Mouse (Mus musculus) layer of hippocampus, adult 2 months (tissue): Measurements from ENCODE around the gene RPS10-NUDT3. TPM values are rescaled to one million over a fixed set of nuclear protein-coding genes. Genes with fewer than 3 reads are reported as not detected.

Source experiments
- DNase-seq, 2 experiments: peaks; one replicate each; pipeline ENCODE4 v3.0.0; 2022; ENCODE audit warnings: low spot score in 2 of 2
- H3K27ac ChIP-seq: fragments of 200-600 bp; 2 replicates; pipeline ENCODE4 v1.8.1; 2022
- H3K4me3 ChIP-seq: fragments of 200-600 bp; 2 replicates; pipeline ENCODE4 v1.8.1; 2022; ENCODE audit warnings: mild to moderate bottlenecking
- CTCF ChIP-seq: fragments of 200-600 bp; conservative IDR thresholded peaks from 2 replicates; pipeline ENCODE4 v1.8.1; 2022; ENCODE audit warnings: antibody characterized with exemption, mild to moderate bottlenecking, moderate library complexity
- total RNA-seq, 2 experiments: library from RNA; stranded (reverse); gene quantifications; 2 replicates each; pipeline ENCODE4 v1.2.3; 2021

The RPS10-NUDT3 gene
- total RNA-seq, 2 experiments from 2014 or later, result not detected

GRCm38 (mm10) chr17:27559596-27559995, 75.4 kb downstream of the RPS10-NUDT3 start:
- no peak for TF ChIP-seq CTCF
- no peak for DNase-seq
- no peak overlapping the region for H3K27ac ChIP-seq
- no peak overlapping the region for H3K4me3 ChIP-seq

- no peak for TF ChIP-seq CTCF
- H3K27ac ChIP-seq, result no peak overlapping the region
- DNase-seq, result no peak
- H3K4me3 ChIP-seq, result no peak overlapping the region
These were observed 76.2 kb downstream of the RPS10-NUDT3 start for GRCm38 (mm10) chr17:27558845-27559244.

GRCm38 (mm10) chr17:27557927-27558661, 76.9 kb downstream of the RPS10-NUDT3 start:
- Histone ChIP-seq H3K27ac (no peak overlapping the region; the same call in 1 of the 2 replicates), H3K4me3 (peak overlapping the region; percentile 93)

GRCm38 (mm10) chr17:27557181-27557926, 77.7 kb downstream of the RPS10-NUDT3 start:
- no peak for DNase-seq
- TF ChIP-seq CTCF, result peak; percentile 32; the same call in 1 of the 2 replicates
- H3K4me3 ChIP-seq, result peak overlapping the region; percentile 93
- H3K27ac ChIP-seq, result peak overlapping the region; percentile 93

More at GRCm38 (mm10) chr17:27557927-27558661, 76.9 kb downstream of the RPS10-NUDT3 start:
- no peak for TF ChIP-seq CTCF
- DNase-seq, result no peak

- no peak for TF ChIP-seq CTCF
- Histone ChIP-seq H3K4me3 (peak within 1 kb of the TSS; percentile 93), H3K27ac (peak within 1 kb of the TSS; percentile 93)
- peak; percentile 55 to 81 for DNase-seq
These were observed 78.6 kb downstream of the RPS10-NUDT3 start, which contains the start of gene Hmga1 for GRCm38 (mm10) chr17:27556315-27557011. Gene Hmga1, plus strand, starts transcription at chr17:27556497.

- no peak for DNase-seq
- H3K27ac ChIP-seq, result peak overlapping the region; percentile 93
- no peak for TF ChIP-seq CTCF
- H3K4me3 ChIP-seq, result peak overlapping the region; percentile 93
These were observed 79.4 kb downstream of the RPS10-NUDT3 start for GRCm38 (mm10) chr17:27555512-27556172.

GRCm38 (mm10) chr17:27555075-27555511, 79.9 kb downstream of the RPS10-NUDT3 start:
- no peak for DNase-seq
- H3K4me3 ChIP-seq, result peak overlapping the region; percentile 93; the same call in 1 of the 2 replicates
- TF ChIP-seq CTCF, result no peak
- H3K27ac ChIP-seq, result no peak overlapping the region

- Histone ChIP-seq H3K27ac (no peak overlapping the region), H3K4me3 (no peak overlapping the region)
- DNase-seq, result no peak
- TF ChIP-seq CTCF, result no peak
These were observed 80.7 kb downstream of the RPS10-NUDT3 start for GRCm38 (mm10) chr17:27554062-27554960.

- DNase-seq, result no peak
- TF ChIP-seq CTCF, result no peak
- no peak overlapping the region for H3K4me3 ChIP-seq
- H3K27ac ChIP-seq, result peak overlapping the region; percentile 48; the same call in 1 of the 2 replicates
These were observed 82.5 kb downstream of the RPS10-NUDT3 start for GRCm38 (mm10) chr17:27552215-27553201.

- DNase-seq, result no peak
- no peak overlapping the region for H3K27ac ChIP-seq
- no peak for TF ChIP-seq CTCF
- no peak overlapping the region for H3K4me3 ChIP-seq
These were observed 83.6 kb downstream of the RPS10-NUDT3 start for GRCm38 (mm10) chr17:27551393-27551940.
